Mouse (Mus musculus): Measurements from ENCODE around the gene Mcrip1. TPM values are rescaled to one million over a fixed set of nuclear protein-coding genes. Genes with fewer than 3 reads are reported as not detected.
A peak's percentile ranks its signal among the peaks of the same experiment; 100 is the strongest.
"Not testable (repeated sequence)": the region's sequence is repeated elsewhere in the genome, so short reads cannot be mapped to it uniquely, and the experiment has no call there.

The Mcrip1 gene
- polyA plus RNA-seq (2012; rRNA removed): 153 and 174 TPM in 2 replicates

- peak; percentile 74 to 94 for DNase-seq (ENCODE audit: extremely low spot score in 1 of 2, low spot score in 1 of 2)
These were observed at the start of gene Mcrip1 for GRCm38 (mm10) chr11:120549168-120549945. Gene Mcrip1, minus strand, starts transcription at chr11:120549727.

- DNase-seq (ENCODE audit: extremely low spot score in 1 of 2, low spot score in 1 of 2): no peak
These were observed 49.5 kb upstream of the Mcrip1 start for GRCm38 (mm10) chr11:120598990-120599549.

DNA sequence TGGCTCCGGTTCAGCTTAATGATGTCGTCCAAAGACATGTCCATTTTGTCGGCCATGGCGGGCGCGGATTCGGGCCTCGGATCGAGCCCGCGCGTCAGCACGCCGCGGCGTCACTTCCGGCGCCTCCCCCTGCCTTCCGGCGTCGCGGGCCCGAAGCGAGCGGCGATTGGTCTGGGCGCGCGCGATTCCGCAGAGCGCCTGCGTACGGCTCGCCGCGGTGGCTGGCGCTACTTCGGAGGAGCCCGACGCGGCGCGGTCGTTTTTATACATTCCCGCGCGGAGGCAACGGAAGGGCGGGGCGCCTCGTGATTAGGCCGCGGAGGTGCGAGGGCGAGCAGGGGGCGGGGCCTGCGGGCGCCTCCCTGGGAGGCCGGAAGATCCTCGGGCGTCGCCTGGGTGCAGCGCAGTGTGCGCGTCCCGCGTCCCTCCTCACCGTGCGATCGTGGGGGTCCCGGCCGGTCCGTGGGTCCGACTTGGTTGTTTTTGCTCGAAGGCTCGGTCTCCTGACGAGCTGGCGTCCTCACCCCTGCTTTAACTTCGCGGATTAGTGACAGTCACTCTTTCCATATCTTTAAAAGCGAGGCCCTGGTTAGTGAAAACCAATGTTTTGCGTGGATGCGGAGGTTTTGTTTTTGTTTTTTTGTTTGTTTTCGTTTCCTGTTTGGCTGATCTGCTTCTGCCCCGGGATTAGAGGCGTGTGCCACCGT lies 48.9 kb upstream of the Mcrip1 start, which contains the start of the genes Alyref and Anapc11:
TSS of gene Alyref (minus strand) at position 83 of the 707 bp plus-strand sequence.
TSS of gene Anapc11 (plus strand) at position 139 of the 707 bp plus-strand sequence.
- DNase-seq (ENCODE audit: extremely low spot score in 1 of 2, low spot score in 1 of 2): peak; percentile 78 to 91

DNA sequence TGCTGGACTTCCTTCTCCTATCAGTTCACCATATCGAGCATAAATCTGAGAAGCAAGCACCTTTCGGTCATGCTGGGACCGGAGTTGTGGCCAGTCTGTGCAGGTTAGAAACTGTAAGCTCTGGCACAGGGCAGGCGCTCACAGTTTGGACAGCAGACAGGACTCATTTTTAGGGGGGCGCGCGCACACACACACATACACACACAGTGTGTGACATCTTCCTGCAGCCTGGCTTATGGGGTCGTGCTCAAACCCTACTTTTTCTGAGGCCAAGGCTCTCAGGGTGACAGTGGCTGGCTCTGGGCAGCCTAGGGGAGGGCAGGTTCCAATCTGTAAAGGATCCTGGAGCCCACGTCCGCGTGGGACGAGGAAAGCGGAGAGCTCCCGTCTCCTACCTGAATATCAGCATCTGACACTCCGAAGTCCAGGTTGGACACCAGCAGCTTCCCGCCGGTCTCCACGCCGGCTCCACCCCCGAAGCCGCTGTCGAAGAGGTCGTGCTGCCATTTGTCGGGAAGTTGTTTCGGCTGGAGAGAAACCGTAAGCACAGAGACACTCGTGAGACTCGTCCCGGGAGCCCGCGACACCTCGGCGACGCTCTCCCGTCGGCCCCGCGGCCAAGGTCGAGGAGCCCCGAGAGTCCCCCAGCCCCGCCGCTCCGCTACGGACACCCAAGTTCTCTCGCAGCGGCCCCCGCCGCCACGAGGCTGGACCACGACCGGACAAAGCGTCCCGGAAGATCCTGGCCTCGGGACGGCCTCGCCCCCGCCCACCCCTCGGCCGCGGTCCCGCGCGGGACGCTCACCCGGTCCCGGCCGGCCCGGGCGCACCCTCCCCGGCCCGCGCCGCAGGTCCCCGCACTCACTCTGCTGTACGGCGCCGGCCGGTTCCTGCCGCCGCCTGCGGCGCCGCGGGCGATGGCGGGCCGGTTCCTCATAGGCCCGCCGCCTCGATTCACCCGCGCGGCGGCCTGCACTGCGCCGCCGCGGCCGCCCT lies 48.0 kb upstream of the Mcrip1 start:
- DNase-seq (ENCODE audit: extremely low spot score in 1 of 2, low spot score in 1 of 2): no peak

DNA sequence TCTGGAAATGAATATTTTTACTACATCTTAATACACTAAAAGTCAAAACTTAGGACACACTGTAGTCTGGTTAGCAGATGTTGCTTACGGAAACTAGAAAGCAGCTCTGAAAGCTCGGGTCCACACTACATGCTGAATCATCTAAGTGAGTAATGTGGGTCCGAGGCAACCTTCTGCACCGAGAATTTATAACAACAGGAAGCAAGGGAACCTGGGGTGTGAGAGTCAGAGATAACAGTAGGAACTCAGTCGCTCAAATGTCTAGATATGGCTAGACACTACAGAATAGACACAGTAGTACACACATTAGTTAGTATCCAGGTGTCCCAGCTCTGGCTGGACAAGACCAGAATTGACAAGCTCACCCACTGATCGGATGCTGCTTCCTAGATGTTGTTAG lies 39.0 kb upstream of the Mcrip1 start:
- no peak for DNase-seq (ENCODE audit: extremely low spot score in 1 of 2, low spot score in 1 of 2)

- no peak for DNase-seq (ENCODE audit: extremely low spot score in 1 of 2, low spot score in 1 of 2)
These were observed 34.4 kb upstream of the Mcrip1 start for GRCm38 (mm10) chr11:120583937-120584336.

DNA sequence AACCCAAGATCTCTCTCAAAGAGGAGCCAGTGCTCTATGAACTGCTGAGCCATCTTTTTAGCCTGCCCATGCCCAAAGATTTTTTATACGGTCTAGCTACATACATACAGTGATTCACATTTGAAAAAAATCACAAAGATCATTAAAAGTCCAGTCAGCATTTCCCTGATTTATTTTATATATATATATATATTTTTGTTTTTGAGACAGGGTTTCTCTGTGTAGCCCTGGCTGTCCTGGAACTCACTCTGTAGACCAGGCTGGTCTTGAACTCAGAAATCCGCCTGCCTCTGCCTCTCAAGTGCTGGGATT lies 33.4 kb upstream of the Mcrip1 start:
- DNase-seq (ENCODE audit: extremely low spot score in 1 of 2, low spot score in 1 of 2): not testable (repeated sequence)

- DNase-seq (ENCODE audit: extremely low spot score in 1 of 2, low spot score in 1 of 2): peak in 1 of 2 experiments; percentile 39
These were observed 32.9 kb upstream of the Mcrip1 start for GRCm38 (mm10) chr11:120582268-120582981.

- peak; percentile 78 to 92 for DNase-seq (ENCODE audit: extremely low spot score in 1 of 2, low spot score in 1 of 2)
These were observed 32.2 kb upstream of the Mcrip1 start, which contains the start of gene Arhgdia for GRCm38 (mm10) chr11:120581490-120582267. Gene Arhgdia, minus strand, starts transcription at chr11:120581624.

GRCm38 (mm10) chr11:120580871-120581331 lies 31.4 kb upstream of the Mcrip1 start:
- DNase-seq (ENCODE audit: extremely low spot score in 1 of 2, low spot score in 1 of 2): peak in 1 of 2 experiments; percentile 37

- no peak for DNase-seq (ENCODE audit: extremely low spot score in 1 of 2, low spot score in 1 of 2)
These were observed 30.7 kb upstream of the Mcrip1 start for GRCm38 (mm10) chr11:120580190-120580589.

GRCm38 (mm10) chr11:120579316-120580107 lies 30.0 kb upstream of the Mcrip1 start:
- DNase-seq (ENCODE audit: extremely low spot score in 1 of 2, low spot score in 1 of 2): peak in 1 of 2 experiments; percentile 87

- DNase-seq (ENCODE audit: extremely low spot score in 1 of 2, low spot score in 1 of 2): no peak
These were observed 29.2 kb upstream of the Mcrip1 start for GRCm38 (mm10) chr11:120578694-120579243.

DNA sequence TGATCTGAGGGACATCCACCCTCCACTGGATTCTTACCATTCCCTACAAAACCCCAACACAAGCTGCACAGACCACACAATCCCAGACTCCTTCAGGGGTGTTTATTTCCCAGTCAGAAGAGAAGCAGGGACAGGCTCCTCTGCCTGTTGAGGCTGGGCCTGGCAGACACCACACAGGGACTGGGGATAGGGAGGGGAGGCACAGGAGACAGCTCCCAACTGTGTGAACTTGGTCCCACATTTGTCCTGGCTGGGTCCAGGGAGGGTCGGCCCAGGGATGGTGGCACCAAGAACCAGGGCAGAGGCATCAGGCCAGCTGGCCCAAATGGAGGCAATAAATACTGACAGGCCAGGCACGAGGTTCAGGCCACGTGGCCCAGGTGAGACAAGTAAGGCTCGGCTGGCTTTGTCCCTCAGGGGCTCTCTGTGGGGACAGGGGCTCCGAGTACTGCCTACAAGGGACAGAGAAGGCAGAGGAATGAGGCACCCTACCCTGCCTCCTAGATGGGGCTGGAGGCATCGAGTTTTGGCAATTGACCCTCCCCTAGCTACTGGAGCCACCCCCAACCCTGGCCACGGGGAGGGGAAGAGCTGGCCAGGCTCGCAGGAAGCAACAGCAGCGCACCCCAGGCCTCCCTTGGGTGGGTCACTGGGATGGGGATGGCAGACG lies 28.6 kb upstream of the Mcrip1 start:
- no peak for DNase-seq (ENCODE audit: extremely low spot score in 1 of 2, low spot score in 1 of 2)

DNA sequence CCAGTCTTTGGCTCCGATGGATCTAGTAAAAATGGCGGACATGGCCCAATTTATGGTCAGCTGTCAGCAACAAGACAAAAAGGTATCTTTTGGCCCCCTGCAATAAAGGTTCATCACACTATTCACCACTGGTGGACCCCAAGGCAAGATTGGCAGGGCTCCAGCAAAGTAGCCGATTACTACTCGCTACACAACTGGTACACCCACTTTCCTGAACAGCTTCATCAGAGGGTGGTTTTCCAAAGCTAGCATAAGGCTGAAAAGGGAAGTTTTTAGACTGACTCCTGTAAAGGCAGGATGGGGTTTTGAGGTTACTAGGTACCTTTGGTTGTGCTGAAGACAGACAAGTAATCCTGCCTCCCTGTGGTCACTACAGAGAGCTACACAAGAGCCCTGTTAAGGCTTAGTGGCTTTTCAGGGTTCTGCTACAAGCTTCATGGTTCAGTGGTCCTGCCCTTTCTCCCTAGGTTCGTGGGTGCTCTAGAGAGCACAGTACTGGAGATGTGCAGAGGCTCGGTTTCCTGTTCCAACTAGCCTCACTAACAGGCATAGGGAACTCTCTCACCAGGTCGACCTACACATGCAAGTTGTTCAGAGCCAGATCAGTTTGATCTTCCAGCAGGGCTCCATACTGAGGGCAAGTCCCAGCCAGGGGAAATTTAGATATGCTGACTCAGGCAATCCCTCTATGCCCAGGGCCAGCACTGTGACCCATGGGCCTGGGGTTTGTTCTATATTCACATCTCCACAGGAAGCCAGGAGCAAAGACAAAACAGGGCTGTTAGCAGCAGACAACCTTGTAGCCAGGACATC lies 27.9 kb upstream of the Mcrip1 start:
- DNase-seq (ENCODE audit: extremely low spot score in 1 of 2, low spot score in 1 of 2): no peak

DNA sequence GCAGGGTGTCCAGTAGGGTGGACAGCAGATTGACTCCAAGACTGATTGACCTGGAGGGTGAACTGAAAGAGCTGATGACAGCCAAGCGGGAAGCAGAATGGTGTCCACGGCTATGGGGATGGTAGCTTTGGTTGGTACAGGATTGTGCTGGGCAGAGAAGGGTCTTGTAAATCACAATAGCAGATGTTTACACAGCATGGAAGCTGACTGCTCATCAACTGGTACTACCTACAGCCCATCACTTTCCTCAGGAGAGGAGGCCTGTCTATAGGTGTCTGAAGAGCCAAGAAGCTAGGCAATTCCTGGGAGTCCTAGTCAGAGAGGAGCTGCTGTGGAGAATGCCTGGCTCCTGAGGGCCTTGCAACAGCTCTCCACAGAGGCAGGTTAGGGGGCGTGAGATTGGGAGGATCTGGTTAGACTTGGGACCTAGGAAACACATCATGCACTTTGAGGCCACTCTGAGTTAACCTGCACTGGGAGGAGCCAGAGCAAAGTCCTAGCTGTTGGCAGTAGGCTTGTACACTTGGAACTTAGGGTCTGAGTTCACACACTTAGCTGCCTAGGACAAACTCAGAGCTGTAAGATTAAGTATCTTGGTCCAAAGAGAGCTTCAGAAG lies 26.9 kb upstream of the Mcrip1 start:
- no peak for DNase-seq (ENCODE audit: extremely low spot score in 1 of 2, low spot score in 1 of 2)
